Mouse (Mus musculus) embryo, embryonic 11 days (tissue): ENCODE results near the gene H2-Q6.
"Not testable (repeated sequence)": the region's sequence is repeated elsewhere in the genome, so short reads cannot be mapped to it uniquely, and the experiment has no call there.

ENCODE experiments used
- DNase-seq: peaks from one replicate; pipeline ENCODE4 v3.0.0-alpha.2; 2015

Gene H2-Q6

GRCm38 (mm10) chr17:35424624-35425416, at the start of gene H2-Q6:
Gene H2-Q6 (plus strand): TSS chr17:35424850.
- peak; percentile 80 for DNase-seq

DNA sequence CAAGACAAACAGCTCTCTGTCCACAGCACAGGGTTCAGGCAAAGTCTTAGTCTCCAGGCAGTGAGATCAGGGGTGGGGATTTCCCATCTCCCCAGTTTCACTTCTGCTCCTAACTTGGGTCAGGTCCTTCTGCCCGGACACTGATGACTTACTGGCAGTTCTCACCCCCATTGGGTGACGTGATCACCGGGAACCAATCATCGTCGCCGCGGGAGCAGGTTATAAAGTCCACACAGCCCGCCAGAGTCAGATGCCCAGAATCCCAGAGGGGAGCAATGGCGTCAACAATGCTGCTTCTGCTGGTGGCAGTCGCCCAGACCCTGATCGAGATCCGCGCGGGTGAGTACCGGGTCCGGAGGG, 45.3 kb upstream of the H2-Q6 start, which contains the start of gene H2-Q4:
Gene H2-Q4 (plus strand): TSS at position 249 of the 360 bp plus-strand sequence.
- peak; percentile 87 for DNase-seq

- DNase-seq: peak; percentile 30
Observed at GRCm38 (mm10) chr17:35379729-35380451, 44.8 kb upstream of the H2-Q6 start.

- peak; percentile 28 for DNase-seq
Observed at GRCm38 (mm10) chr17:35389796-35390195, 34.9 kb upstream of the H2-Q6 start.

DNA sequence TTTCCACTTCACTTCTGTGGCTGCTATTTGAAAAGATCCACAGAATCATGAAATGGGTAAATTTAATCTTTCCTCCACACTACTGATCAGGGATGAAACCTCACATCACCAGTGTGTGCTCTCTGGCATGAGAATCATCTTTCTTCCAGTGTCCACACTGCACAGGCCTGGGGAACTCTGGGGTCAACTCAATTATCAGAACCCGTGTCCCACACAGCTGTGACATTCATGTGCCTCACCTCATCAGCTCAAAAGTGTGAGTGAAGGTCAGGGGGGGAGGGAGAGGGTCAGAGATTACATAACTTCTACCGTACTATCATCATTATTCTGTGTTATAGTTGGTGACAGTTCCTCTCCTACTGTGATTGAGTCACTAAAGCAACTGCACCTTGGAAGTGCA, 32.0 kb upstream of the H2-Q6 start:
- not testable (repeated sequence) for DNase-seq

DNA sequence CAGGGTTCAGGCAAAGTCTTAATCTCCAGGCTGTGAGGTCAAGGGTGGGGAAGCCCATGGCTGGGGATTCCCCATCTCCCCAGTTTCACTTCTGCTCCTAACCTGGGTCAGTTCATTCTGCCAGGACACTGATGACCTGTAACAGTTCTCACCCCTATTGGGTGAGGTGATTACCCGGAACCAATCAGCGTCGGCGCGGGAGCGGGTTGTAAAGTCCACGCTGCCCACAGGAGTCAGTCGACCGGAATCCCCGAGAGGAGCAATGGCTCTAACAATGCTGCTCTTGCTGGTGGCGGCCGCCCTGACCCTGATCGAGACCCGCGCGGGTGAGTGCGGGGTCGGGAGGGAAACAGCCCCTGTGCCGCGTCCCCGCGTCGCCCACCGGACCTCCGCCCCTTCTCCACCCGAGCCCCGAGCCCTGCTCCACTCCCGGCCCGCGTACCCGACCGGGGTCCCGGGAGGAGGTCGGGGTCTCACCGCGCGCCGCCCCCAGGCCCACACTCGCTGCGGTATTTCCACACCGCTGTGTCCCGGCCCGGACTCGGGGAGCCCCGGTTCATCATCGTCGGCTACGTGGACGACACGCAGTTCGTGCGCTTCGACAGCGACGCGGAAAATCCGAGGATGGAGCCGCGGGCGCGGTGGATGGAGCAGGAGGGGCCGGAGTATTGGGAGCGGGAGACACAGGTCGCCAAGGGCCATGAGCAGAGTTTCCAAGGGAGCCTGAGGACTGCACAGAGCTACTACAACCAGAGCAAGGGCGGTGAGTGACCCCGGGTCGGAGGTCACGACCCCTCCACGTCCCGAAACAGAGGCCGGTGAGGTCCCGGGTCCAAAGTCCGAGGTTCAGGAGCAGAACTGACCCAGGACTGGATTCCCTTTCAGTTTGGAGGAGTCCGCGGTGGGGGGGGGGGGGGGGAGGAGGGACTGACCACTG, 30.5 kb upstream of the H2-Q6 start:
- DNase-seq: not testable (repeated sequence)

DNA sequence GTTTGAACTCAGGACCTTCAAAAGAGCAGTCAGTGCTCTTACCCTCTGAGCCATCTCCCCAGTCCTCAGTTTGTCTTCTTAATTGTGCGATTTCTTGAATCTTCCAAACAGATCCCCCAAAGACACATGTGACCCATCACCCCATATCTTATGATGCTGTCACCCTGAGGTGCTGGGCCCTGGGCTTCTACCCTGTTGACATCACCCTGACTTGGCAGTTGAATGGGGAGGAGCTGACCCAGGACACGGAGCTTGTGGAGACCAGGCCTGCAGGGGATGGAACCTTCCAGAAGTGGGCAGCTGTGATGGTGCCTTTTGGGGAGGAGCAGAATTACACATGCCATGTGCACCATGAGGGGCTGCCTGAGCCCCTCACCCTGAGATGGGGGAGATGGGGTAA, 27.7 kb upstream of the H2-Q6 start:
- DNase-seq: not testable (repeated sequence)

GRCm38 (mm10) chr17:35413057-35413456, 11.6 kb upstream of the H2-Q6 start:
- not testable (repeated sequence) for DNase-seq

DNA sequence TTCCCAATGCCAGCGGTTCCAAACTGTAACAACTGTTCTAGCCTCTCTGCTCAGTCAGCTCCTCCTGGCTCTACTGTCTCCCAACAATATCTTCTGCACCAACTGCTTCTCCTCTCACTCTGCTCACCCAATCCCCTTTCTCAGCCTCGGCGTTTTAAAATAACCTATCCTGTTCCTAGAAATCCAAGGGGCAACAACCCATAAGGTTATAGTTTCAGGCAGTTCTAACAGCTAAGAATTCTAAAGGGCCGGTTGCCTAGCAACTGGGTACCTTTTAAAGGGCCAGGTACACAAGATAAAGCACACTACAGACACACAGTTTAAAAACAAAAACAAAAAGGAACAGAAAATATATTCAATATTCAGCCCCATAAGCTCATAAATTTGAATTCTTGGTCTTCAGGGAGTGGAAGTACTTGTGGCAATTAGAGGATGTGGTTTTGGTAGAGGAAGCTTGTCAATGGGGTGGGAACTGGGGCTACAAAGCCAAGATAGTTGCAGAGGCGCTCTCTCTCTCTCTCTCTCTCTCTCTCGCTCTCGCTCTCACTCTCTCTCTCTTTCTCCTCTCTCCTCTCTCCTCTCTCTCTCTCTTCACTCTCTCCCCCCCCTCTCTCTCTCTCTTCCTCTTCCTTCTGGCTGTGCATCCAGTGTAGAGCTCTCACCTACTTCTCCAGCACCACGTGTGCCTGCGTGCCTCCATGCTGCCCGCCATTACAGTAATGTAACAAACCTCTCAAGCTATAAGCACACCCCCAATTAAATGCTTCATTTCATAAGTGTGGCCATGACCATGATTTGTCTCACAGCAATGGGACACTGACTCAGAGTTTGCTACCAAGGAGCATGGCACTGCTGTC, 9.1 kb upstream of the H2-Q6 start:
- DNase-seq: not testable (repeated sequence)

DNA sequence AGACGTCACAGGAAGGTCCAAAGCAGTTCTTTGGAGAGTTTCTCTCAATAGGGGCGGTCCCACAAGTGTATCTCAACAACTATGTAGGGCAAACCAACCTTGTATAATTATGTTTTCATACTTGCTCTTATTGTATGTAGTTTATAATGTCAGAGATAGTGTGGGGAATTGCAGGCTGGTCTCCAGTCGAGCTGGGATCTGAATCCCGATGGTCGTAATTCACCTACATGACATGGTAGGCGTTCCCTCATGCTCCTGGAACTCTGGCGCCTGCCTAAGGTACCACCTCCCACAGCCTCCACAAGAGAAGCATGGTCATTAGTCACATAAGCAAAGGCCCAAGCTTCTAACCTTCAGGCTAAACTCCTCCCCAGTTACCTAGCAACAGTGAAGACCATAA, 5.9 kb upstream of the H2-Q6 start:
- DNase-seq: no peak

- DNase-seq: not testable (repeated sequence)
Observed at GRCm38 (mm10) chr17:35419564-35419963, 5.1 kb upstream of the H2-Q6 start.

DNA sequence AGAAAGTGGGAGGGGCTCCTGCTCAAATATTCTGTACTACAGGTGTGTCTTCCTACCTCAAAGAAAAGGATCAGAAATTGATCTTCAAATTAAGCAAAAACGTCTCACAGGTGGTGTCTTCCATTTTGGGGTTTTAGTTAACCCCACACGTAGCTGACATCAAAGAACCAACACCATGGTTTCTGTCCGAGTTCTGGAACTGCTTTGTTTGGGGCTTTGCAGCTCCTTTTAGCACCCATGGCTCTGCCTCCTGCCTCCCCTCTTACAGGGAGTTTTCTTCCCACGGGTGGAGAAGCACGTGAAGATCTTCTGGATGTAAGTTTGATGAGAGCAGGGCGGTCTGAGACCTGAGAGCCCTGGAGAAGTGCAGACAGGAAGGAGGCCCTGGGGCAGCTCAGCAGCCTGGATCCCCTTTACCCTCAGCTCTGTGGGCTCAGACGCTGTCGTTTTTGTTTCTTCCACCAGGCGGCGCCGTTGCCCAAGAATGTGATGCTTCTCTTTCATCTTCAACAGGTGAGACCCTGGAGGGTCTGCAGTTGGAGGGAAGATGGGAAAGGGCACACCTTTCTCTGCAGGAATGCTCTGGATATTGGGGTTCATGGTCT, 4.3 kb upstream of the H2-Q6 start:
- peak; percentile 50 for DNase-seq

DNA sequence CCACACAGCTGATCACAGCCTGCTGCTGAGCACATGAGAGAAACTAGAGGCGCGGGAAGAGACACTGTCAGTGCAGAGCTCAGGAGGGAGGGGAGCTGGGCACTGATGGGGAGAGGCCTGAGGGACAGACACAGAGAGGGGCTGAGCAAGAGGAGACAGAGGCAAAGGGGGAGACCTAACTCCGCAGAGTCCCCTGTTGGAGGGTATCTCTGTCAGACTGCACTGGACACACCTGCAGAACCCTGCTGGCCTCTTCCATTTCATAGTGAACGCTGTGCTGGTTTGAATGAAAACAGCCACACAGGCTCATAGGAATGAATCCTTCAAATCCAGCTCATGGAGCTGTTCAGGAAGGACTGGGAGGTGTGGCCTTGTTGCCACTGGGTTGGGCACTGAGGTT, 3.3 kb upstream of the H2-Q6 start:
- not testable (repeated sequence) for DNase-seq

DNA sequence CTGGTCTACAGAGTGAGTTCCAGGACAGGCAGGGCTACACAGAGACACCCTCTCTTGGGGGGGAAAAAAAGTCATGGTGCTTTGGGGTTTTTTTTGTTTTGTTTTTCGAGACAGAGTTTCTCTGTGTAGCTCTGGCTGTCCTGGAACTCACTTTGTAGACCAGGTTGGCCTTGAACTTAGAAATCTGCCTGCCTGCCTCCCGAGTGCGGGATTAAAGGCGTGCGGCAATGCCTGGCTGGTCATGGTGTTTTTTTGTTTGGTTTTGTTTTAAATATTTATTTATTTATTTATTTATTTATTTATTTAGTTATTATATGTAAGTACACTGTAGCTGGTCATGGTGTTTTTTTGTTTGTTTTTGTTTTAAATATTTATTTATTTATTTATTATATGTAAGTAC, 2.3 kb upstream of the H2-Q6 start:
- DNase-seq: not testable (repeated sequence)

- DNase-seq: not testable (repeated sequence)
Observed at GRCm38 (mm10) chr17:35423131-35423810, 1.4 kb upstream of the H2-Q6 start.

DNA sequence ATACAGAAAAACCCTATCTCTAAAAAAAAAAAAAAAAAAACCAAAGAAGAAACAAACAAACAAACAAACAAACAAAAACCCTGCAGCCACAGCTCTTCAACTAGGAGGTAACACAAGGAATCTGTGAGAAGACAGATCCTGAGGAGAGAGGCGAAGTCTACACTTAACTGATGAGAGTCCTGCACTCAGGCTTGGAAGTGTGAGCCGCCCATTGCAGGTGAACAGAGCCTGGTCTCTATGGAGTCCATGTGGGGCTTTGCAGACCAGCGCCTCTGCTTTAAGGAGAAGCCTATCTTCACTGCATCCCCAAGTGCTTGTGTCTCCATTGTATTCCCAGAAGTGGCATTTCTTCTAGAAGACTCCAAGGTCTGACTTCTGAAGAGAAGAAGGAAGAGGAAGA, 544 bp upstream of the H2-Q6 start:
- DNase-seq: not testable (repeated sequence)

- peak; percentile 28 for DNase-seq
Observed at GRCm38 (mm10) chr17:35425474-35425873, 824 bp downstream of the H2-Q6 start.

- DNase-seq: not testable (repeated sequence)
Observed at GRCm38 (mm10) chr17:35428883-35429282, 4.2 kb downstream of the H2-Q6 start.

DNA sequence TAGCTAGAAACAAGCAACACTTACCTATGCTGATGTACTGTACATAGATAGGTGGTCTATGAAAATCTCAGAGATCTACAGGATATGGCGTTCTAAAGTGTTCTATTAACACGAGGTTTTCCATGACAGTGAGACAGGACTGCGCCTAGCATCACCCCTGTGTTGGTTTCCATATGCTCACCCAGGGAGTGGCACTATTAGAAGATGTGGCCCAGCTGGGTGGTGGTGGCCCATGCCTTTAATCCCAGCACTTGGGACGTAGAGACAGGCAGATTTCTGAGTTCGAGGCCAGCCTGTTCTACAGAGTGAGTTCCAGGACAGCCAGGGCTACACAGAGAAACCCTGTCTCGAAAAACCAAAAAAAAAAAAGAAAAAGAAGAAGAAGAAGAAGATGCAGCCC, 6.0 kb downstream of the H2-Q6 start:
- not testable (repeated sequence) for DNase-seq

- not testable (repeated sequence) for DNase-seq
Observed at GRCm38 (mm10) chr17:35432167-35432566, 7.5 kb downstream of the H2-Q6 start.

GRCm38 (mm10) chr17:35434836-35435235, 10.2 kb downstream of the H2-Q6 start:
- peak; percentile 51 for DNase-seq
